Mouse (Mus musculus): ENCODE measurements around the gene Klhl5.

GRCm38 (mm10) chr5:65113323-65113722 is 6.0 kb downstream of the Klhl5 start:
- TF ChIP-seq POLR2A (IDR thresholded peaks at IDR 0.05; ENCODE audit: borderline replicate concordance, insufficient read depth, low read length) (no peak), CTCF (IDR thresholded peaks at IDR 0.05; ENCODE audit: borderline replicate concordance, insufficient read depth, low read depth, low read length) (no peak)

Data from cerebellum, adult 2 months (tissue).